Mouse (Mus musculus) limb, embryonic 15.5 days (tissue): ENCODE measurements at regions not wholly inside any gene's neighbourhood (a gene's known extent, or its start where the extent isn't known, plus 50 kb on each side); places are given as distances from the start of the nearest gene placed in this dataset.

Source experiments
- ATAC-seq: fragments of 200-750 bp; cut with Nextera tagmentation; 2 replicates; pipeline ENCODE4 v1.8.0; 2017; ENCODE audit warnings: low read depth, moderate TSS enrichment; ENCODE audit not compliant: insufficient number of reproducible peaks, low FRiP score, low TSS enrichment
- H3K27ac ChIP-seq: fragments of 300-500 bp; sonication (generic); 2 replicates; pipeline ENCODE4 v1.5.1; 2015; ENCODE audit warnings: moderate library complexity, mild to moderate bottlenecking, inconsistent platforms
- H3K27me3 ChIP-seq: fragments of 300-500 bp; sonication (generic); 2 replicates; pipeline ENCODE4 v1.6.1; 2015; ENCODE audit warnings: inconsistent platforms
- H3K36me3 ChIP-seq: fragments of 300-500 bp; sonication (generic); 2 replicates; pipeline ENCODE4 v1.6.1; 2015; ENCODE audit warnings: inconsistent platforms
- H3K4me1 ChIP-seq: fragments of 300-500 bp; sonication (generic); 2 replicates; pipeline ENCODE4 v1.6.1; 2015; ENCODE audit warnings: inconsistent platforms
- H3K4me2 ChIP-seq: fragments of 300-500 bp; sonication (generic); 2 replicates; pipeline ENCODE4 v1.6.1; 2015; ENCODE audit warnings: mild to moderate bottlenecking, inconsistent platforms
- H3K4me3 ChIP-seq: fragments of 300-500 bp; sonication (generic); 2 replicates; pipeline ENCODE4 v1.5.1; 2015; ENCODE audit warnings: mild to moderate bottlenecking, inconsistent platforms
- H3K9ac ChIP-seq: fragments of 300-500 bp; sonication (generic); 2 replicates; pipeline ENCODE4 v1.6.1; 2015; ENCODE audit warnings: inconsistent platforms
- H3K9me3 ChIP-seq: fragments of 300-500 bp; sonication (generic); 2 replicates; pipeline ENCODE4 v1.6.1; 2016; ENCODE audit warnings: inconsistent platforms
- WGBS: fragments of 180-500 bp; shearing (Covaris S2); methylation state at CpG from one replicate; pipeline ENCODE4 v1.1.7; 2015; 5-methylcytosine and 5-hydroxymethylcytosine counted together

- Histone ChIP-seq H3K9me3 (no peaks in the 10 kb centered on the region), H3K4me3 (no peak overlapping the region), H3K36me3 (no peaks in the 10 kb centered on the region), H3K4me1 (peaks cover 11% of the 10 kb centered on the region; the same call in 1 of the 2 replicates), H3K27ac (no peak overlapping the region), H3K27me3 (no peaks in the 10 kb centered on the region), H3K4me2 (no peak overlapping the region), H3K9ac (no peak overlapping the region)
- WGBS = 88% methylated on average over 2 of the region's 2 CpGs
- ATAC-seq = no peak
These were observed 145.5 kb upstream of the Zfp618 start for GRCm38 (mm10) chr4:62819889-62820288.

GRCm38 (mm10) chr4:62821288-62821687, 144.1 kb upstream of the Zfp618 start:
- H3K9me3 ChIP-seq = no peaks in the 10 kb centered on the region
- no peaks in the 10 kb centered on the region for H3K36me3 ChIP-seq
- H3K27ac ChIP-seq = no peak overlapping the region
- 36% methylated on average over 2 of the region's 2 CpGs for WGBS
- no peak overlapping the region for H3K4me2 ChIP-seq
- H3K27me3 ChIP-seq = no peaks in the 10 kb centered on the region
- ATAC-seq = no peak
- no peak overlapping the region for H3K4me3 ChIP-seq
- H3K4me1 ChIP-seq = peaks cover 13% of the 10 kb centered on the region; the same call in 1 of the 2 replicates
- no peak overlapping the region for H3K9ac ChIP-seq

GRCm38 (mm10) chr4:62822568-62822967, 142.8 kb upstream of the Zfp618 start:
- H3K9me3 ChIP-seq = no peaks in the 10 kb centered on the region
- no peaks in the 10 kb centered on the region for H3K36me3 ChIP-seq
- H3K27ac ChIP-seq = no peak overlapping the region
- no peak overlapping the region for H3K4me2 ChIP-seq
- 39% methylated on average over 7 of the region's 7 CpGs for WGBS
- ATAC-seq = no peak
- no peaks in the 10 kb centered on the region for H3K27me3 ChIP-seq
- H3K4me1 ChIP-seq = peaks cover 13% of the 10 kb centered on the region; the same call in 1 of the 2 replicates
- H3K4me3 ChIP-seq = no peak overlapping the region
- no peak overlapping the region for H3K9ac ChIP-seq

GRCm38 (mm10) chr4:62823082-62823481, 142.3 kb upstream of the Zfp618 start:
- H3K4me3 ChIP-seq = no peak overlapping the region
- no peaks in the 10 kb centered on the region for H3K9me3 ChIP-seq
- H3K9ac ChIP-seq = no peak overlapping the region
- WGBS = 66% methylated on average over 7 of the region's 7 CpGs
- H3K36me3 ChIP-seq = no peaks in the 10 kb centered on the region
- peak overlapping the region; percentile 48; the same call in 1 of the 2 replicates for H3K27ac ChIP-seq
- ATAC-seq = no peak
- no peak overlapping the region for H3K4me2 ChIP-seq
- H3K4me1 ChIP-seq = peaks cover 13% of the 10 kb centered on the region; the same call in 1 of the 2 replicates
- H3K27me3 ChIP-seq = no peaks in the 10 kb centered on the region

- WGBS = 34% methylated on average over 9 of the region's 9 CpGs
- peak overlapping the region; percentile 48; the same call in 1 of the 2 replicates for H3K27ac ChIP-seq
- no peak overlapping the region for H3K4me2 ChIP-seq
- peaks cover 13% of the 10 kb centered on the region; the same call in 1 of the 2 replicates for H3K4me1 ChIP-seq
- no peaks in the 10 kb centered on the region for H3K36me3 ChIP-seq
- H3K27me3 ChIP-seq = no peaks in the 10 kb centered on the region
- H3K4me3 ChIP-seq = no peak overlapping the region
- H3K9me3 ChIP-seq = no peaks in the 10 kb centered on the region
- no peak for ATAC-seq
- no peak overlapping the region for H3K9ac ChIP-seq
These were observed 141.7 kb upstream of the Zfp618 start for GRCm38 (mm10) chr4:62823555-62824250.

- 38% methylated on average over 10 of the region's 10 CpGs for WGBS
- Histone ChIP-seq H3K4me1 (peaks cover 13% of the 10 kb centered on the region; the same call in 1 of the 2 replicates), H3K36me3 (no peaks in the 10 kb centered on the region), H3K27ac (peak overlapping the region; percentile 59), H3K9me3 (no peaks in the 10 kb centered on the region), H3K4me3 (no peak overlapping the region), H3K27me3 (no peaks in the 10 kb centered on the region), H3K4me2 (no peak overlapping the region), H3K9ac (no peak overlapping the region)
- ATAC-seq = no peak; the same call in 1 of the 2 replicates
These were observed 140.8 kb upstream of the Zfp618 start for GRCm38 (mm10) chr4:62824581-62824980.

- WGBS = 52% methylated on average over 5 of the region's 5 CpGs
- Histone ChIP-seq H3K4me3 (no peak overlapping the region), H3K4me1 (peaks cover 13% of the 10 kb centered on the region; the same call in 1 of the 2 replicates), H3K27ac (0 out of 2 replicates have a peak overlapping the region, but pooled peaks have one; percentile 52), H3K9me3 (no peaks in the 10 kb centered on the region), H3K36me3 (no peaks in the 10 kb centered on the region), H3K4me2 (no peak overlapping the region), H3K9ac (no peak overlapping the region), H3K27me3 (no peaks in the 10 kb centered on the region)
- no peak for ATAC-seq
These were observed 140.1 kb upstream of the Zfp618 start for GRCm38 (mm10) chr4:62825256-62825655.

- H3K9me3 ChIP-seq = no peaks in the 10 kb centered on the region
- no peak for ATAC-seq
- no peaks in the 10 kb centered on the region for H3K36me3 ChIP-seq
- WGBS = 60% methylated on average over 7 of the region's 7 CpGs
- no peak overlapping the region for H3K4me2 ChIP-seq
- H3K27ac ChIP-seq = no peak overlapping the region
- H3K4me1 ChIP-seq = peaks cover 5% of the 10 kb centered on the region
- no peaks in the 10 kb centered on the region for H3K27me3 ChIP-seq
- no peak overlapping the region for H3K4me3 ChIP-seq
- H3K9ac ChIP-seq = no peak overlapping the region
These were observed 136.4 kb upstream of the Zfp618 start for GRCm38 (mm10) chr4:62828963-62829362.

- no peak overlapping the region for H3K4me2 ChIP-seq
- H3K9me3 ChIP-seq = no peaks in the 10 kb centered on the region
- H3K4me3 ChIP-seq = no peak overlapping the region
- H3K27ac ChIP-seq = no peak overlapping the region
- no peaks in the 10 kb centered on the region for H3K36me3 ChIP-seq
- 11% methylated on average over 7 of the region's 7 CpGs for WGBS
- peaks cover 4% of the 10 kb centered on the region for H3K4me1 ChIP-seq
- no peaks in the 10 kb centered on the region for H3K27me3 ChIP-seq
- H3K9ac ChIP-seq = no peak overlapping the region
- ATAC-seq = no peak
These were observed 131.4 kb upstream of the Zfp618 start for GRCm38 (mm10) chr4:62833944-62834343.

- no peak overlapping the region for H3K4me3 ChIP-seq
- no peaks in the 10 kb centered on the region for H3K36me3 ChIP-seq
- H3K4me2 ChIP-seq = no peak overlapping the region
- WGBS = 54% methylated on average over 6 of the region's 6 CpGs
- no peak for ATAC-seq
- H3K9me3 ChIP-seq = no peaks in the 10 kb centered on the region
- no peak overlapping the region for H3K9ac ChIP-seq
- no peak overlapping the region for H3K27ac ChIP-seq
- peaks cover 4% of the 10 kb centered on the region for H3K4me1 ChIP-seq
- H3K27me3 ChIP-seq = no peaks in the 10 kb centered on the region
These were observed 128.5 kb upstream of the Zfp618 start for GRCm38 (mm10) chr4:62836875-62837274.

GRCm38 (mm10) chr4:62850526-62850925, 114.8 kb upstream of the Zfp618 start:
- no peaks in the 10 kb centered on the region for H3K36me3 ChIP-seq
- WGBS = 65% methylated on average over 5 of the region's 5 CpGs
- ATAC-seq = 0 out of 2 replicates have a peak, but pooled peaks have one; percentile 26
- H3K4me1 ChIP-seq = no peaks in the 10 kb centered on the region
- H3K4me2 ChIP-seq = no peak overlapping the region
- no peak overlapping the region for H3K9ac ChIP-seq
- H3K4me3 ChIP-seq = no peak overlapping the region
- no peak overlapping the region for H3K27ac ChIP-seq
- no peaks in the 10 kb centered on the region for H3K27me3 ChIP-seq
- H3K9me3 ChIP-seq = no peaks in the 10 kb centered on the region

- H3K4me3 ChIP-seq = no peak overlapping the region
- 90% methylated on average over 1 of the region's 1 CpGs for WGBS
These were observed 112.0 kb upstream of the Zfp618 start for GRCm38 (mm10) chr4:62853335-62853734.

More at GRCm38 (mm10) chr4:62853335-62853734, 112.0 kb upstream of the Zfp618 start:
- Histone ChIP-seq H3K27ac (no peak overlapping the region), H3K4me1 (no peaks in the 10 kb centered on the region), H3K27me3 (no peaks in the 10 kb centered on the region), H3K9me3 (no peaks in the 10 kb centered on the region), H3K36me3 (no peaks in the 10 kb centered on the region), H3K9ac (no peak overlapping the region), H3K4me2 (no peak overlapping the region)
- ATAC-seq = no peak
